Mouse (Mus musculus) myocyte (in vitro differentiated cells): ENCODE results near the gene Cenpp. TPM values are rescaled to one million over a fixed set of nuclear protein-coding genes. Genes with fewer than 3 reads are reported as not detected.

Experiments
- H3K27me3 ChIP-seq: one replicate; pipeline ENCODE4 v1.6.1; 2011; ENCODE audit not compliant: control insufficient read depth, insufficient read depth, insufficient read length
- H3K36me3 ChIP-seq: one replicate; pipeline ENCODE4 v1.6.1; 2011; ENCODE audit not compliant: control insufficient read depth, insufficient read depth
- H3K4me2 ChIP-seq: one replicate; pipeline ENCODE4 v1.6.1; 2011; ENCODE audit warnings: low read depth, control low read depth
- H3K4me3 ChIP-seq: one replicate; pipeline ENCODE4 v1.5.1; 2011; ENCODE audit warnings: mild to moderate bottlenecking, control low read depth, moderate library complexity
- H3K79me2 ChIP-seq: one replicate; pipeline ENCODE4 v1.6.1; 2011; ENCODE audit not compliant: control insufficient read depth, insufficient read depth
- H3ac ChIP-seq: one replicate; pipeline ENCODE4 v1.6.1; 2011; ENCODE audit not compliant: control insufficient read depth, insufficient read length
- CEBPB ChIP-seq: IDR thresholded peaks from 2 replicates; pipeline ENCODE4 v1.6.1; 2011; ENCODE audit warnings: mild to moderate bottlenecking, moderate library complexity; ENCODE audit not compliant: poor library complexity, insufficient read depth, severe bottlenecking
- E2F4 ChIP-seq: IDR thresholded peaks from one replicate; pipeline ENCODE4 v1.6.1; 2011; ENCODE audit warnings: mild to moderate bottlenecking, control low read depth, moderate library complexity; ENCODE audit not compliant: insufficient read depth
- MAX ChIP-seq: IDR thresholded peaks from one replicate; pipeline ENCODE4 v1.6.1; 2011; ENCODE audit warnings: low read depth, mild to moderate bottlenecking, control low read depth
- MYOD1 ChIP-seq, 3 experiments: IDR thresholded peaks; one replicate each; pipeline ENCODE4 v1.6.1; 2011; ENCODE audit warnings: control low read depth in 2 of 3, low read depth in 2 of 3, mild to moderate bottlenecking in 2 of 3, moderate library complexity in 1 of 3; ENCODE audit not compliant: insufficient read length in 2 of 3, control insufficient read depth in 1 of 3
- MYOG ChIP-seq, 3 experiments: IDR thresholded peaks; one replicate each; pipeline ENCODE4 v1.6.1; 2011; ENCODE audit warnings: control low read depth in 2 of 3, low read depth in 2 of 3, mild to moderate bottlenecking in 2 of 3; ENCODE audit not compliant: insufficient read length in 2 of 3, control insufficient read depth in 1 of 3, insufficient read depth in 1 of 3
- POLR2A ChIP-seq: IDR thresholded peaks from one replicate; pipeline ENCODE4 v1.6.1; 2011; ENCODE audit warnings: low read depth, mild to moderate bottlenecking, control low read depth, moderate library complexity; ENCODE audit not compliant: insufficient read length
- POLR2AphosphoS2 ChIP-seq: IDR thresholded peaks from one replicate; pipeline ENCODE4 v1.6.1; 2011; ENCODE audit warnings: low read depth, control low read depth; ENCODE audit not compliant: insufficient read length
- REST ChIP-seq: IDR thresholded peaks from one replicate; pipeline ENCODE4 v1.6.1; 2011; ENCODE audit warnings: mild to moderate bottlenecking, control low read depth, moderate library complexity; ENCODE audit not compliant: insufficient read depth, insufficient read length
- SRF ChIP-seq: IDR thresholded peaks from one replicate; pipeline ENCODE4 v1.6.1; 2011; ENCODE audit warnings: low read depth; ENCODE audit not compliant: control insufficient read depth, insufficient read length
- TCF12 ChIP-seq: IDR thresholded peaks from one replicate; pipeline ENCODE4 v1.6.1; 2011; ENCODE audit warnings: mild to moderate bottlenecking, control low read depth; ENCODE audit not compliant: poor library complexity, insufficient read depth, severe bottlenecking
- TCF3 ChIP-seq: IDR thresholded peaks from one replicate; pipeline ENCODE4 v1.6.1; 2011; ENCODE audit warnings: low read depth, control low read depth; ENCODE audit not compliant: insufficient read length
- USF1 ChIP-seq: IDR thresholded peaks from one replicate; pipeline ENCODE4 v1.6.1; 2011; ENCODE audit warnings: low read depth, mild to moderate bottlenecking, control low read depth, moderate library complexity
- polyA plus RNA-seq: library from polyadenylated mRNA; unstranded; fragments of >200 nt; fragmentation: generic; extraction: Trizol; gene quantifications from one replicate; pipeline ENCODE4 v1.2.1, GENCODE M21; 2012; ENCODE audit warnings: missing spikeins

Gene Cenpp
- polyA plus RNA-seq, 1 experiment: 6.3 TPM

DNA sequence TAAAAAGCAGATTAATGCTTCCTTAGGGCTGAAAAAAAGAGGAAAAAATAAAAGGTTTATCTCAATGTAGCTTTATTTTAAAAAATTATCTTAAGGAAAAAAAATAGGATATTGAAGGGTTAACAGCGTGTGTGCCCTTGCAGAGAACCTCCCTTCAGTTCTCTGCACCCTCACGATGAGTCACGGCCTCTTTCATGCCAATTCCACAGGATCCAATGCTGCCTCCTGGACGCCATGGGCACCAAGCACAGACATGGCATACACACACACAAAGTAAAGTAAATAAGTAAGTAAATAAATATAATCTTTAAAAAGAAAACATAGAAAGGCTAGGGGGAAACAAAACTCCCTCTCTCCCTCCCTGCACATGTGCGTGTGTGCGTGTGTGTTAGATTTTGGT is 9.9 kb downstream of the Cenpp start:
- no peak overlapping the region for H3K4me2 ChIP-seq
- H3K27me3 ChIP-seq: no peaks in the 10 kb centered on the region
- H3K79me2 ChIP-seq: peaks cover 5% of the 10 kb centered on the region
- H3ac ChIP-seq: no peak overlapping the region
- no peak for TF ChIP-seq MYOG (IDR thresholded peaks at IDR 0.05; ENCODE audit: control insufficient read depth in 1 of 3, insufficient read depth in 1 of 3, insufficient read length in 2 of 3, low read depth in 2 of 3)
- no peak for TF ChIP-seq TCF3
- no peak for TF ChIP-seq POLR2A
- TF ChIP-seq REST: no peak
- no peak for TF ChIP-seq MAX
- no peak for TF ChIP-seq E2F4
- no peak for TF ChIP-seq TCF12
- no peak for TF ChIP-seq USF1
- no peak for TF ChIP-seq MYOD1 (IDR thresholded peaks at IDR 0.05; ENCODE audit: control insufficient read depth in 1 of 3, insufficient read length in 2 of 3, low read depth in 2 of 3)
- no peak for TF ChIP-seq POLR2AphosphoS2
- no peak overlapping the region for H3K4me3 ChIP-seq
- H3K36me3 ChIP-seq: no peaks in the 10 kb centered on the region

DNA sequence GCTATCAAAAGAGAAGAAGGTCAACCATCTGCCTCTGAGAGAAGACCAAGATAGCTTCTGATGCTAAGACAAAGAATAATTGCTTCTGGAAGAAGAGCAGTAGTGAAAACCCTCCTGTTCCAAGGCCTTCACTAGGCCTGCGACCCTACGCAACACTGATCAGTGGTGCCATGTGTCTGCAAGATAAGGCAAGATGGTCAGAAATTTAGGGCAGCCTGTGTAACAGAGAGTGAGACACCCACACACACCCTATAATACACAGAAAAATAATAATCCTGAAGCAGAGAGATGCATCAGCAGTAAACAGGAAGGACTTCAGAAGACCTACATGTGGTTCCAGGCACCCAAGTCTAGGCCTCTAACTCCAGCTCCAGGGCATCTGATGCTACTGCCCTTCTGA is 12.6 kb downstream of the Cenpp start:
- Histone ChIP-seq H3K4me3 (no peak overlapping the region), H3K27me3 (no peaks in the 10 kb centered on the region), H3K79me2 (peaks cover 5% of the 10 kb centered on the region), H3K36me3 (no peaks in the 10 kb centered on the region), H3ac (no peak overlapping the region), H3K4me2 (no peak overlapping the region)
- TF ChIP-seq USF1: no peak
- no peak for TF ChIP-seq TCF3
- no peak for TF ChIP-seq MYOD1 (IDR thresholded peaks at IDR 0.05; ENCODE audit: control insufficient read depth in 1 of 3, insufficient read length in 2 of 3, low read depth in 2 of 3)
- no peak for TF ChIP-seq SRF
- TF ChIP-seq POLR2A: no peak
- no peak for TF ChIP-seq POLR2AphosphoS2
- no peak for TF ChIP-seq REST
- TF ChIP-seq MAX: no peak
- TF ChIP-seq TCF12: no peak
- no peak for TF ChIP-seq E2F4
- TF ChIP-seq MYOG (IDR thresholded peaks at IDR 0.05; ENCODE audit: control insufficient read depth in 1 of 3, insufficient read depth in 1 of 3, insufficient read length in 2 of 3, low read depth in 2 of 3): no peak
- no peak for TF ChIP-seq CEBPB

DNA sequence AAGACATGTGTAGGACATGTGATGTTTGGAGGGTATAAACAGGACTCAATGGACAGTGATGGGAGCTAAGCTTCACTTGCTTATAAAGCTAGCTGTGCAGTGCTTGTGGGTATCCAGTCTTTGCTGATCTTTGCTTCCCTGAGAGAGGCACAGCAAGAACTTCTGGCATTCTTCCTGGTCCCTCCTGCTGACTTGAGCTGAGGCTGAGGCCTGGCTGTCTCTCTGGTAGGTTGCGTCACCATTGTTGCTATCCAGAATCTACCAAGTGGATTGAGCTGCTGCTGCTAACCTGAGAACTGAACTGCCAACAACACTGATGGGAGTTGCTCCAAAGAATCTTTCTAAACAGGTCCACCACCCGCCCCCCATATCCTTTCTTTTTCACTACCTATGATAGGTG is 23.5 kb downstream of the Cenpp start:
- H3K36me3 ChIP-seq: no peaks in the 10 kb centered on the region
- TF ChIP-seq CEBPB (peak; percentile 71), TCF3 (no peak), REST (no peak), SRF (no peak)
- no peak overlapping the region for H3ac ChIP-seq

DNA sequence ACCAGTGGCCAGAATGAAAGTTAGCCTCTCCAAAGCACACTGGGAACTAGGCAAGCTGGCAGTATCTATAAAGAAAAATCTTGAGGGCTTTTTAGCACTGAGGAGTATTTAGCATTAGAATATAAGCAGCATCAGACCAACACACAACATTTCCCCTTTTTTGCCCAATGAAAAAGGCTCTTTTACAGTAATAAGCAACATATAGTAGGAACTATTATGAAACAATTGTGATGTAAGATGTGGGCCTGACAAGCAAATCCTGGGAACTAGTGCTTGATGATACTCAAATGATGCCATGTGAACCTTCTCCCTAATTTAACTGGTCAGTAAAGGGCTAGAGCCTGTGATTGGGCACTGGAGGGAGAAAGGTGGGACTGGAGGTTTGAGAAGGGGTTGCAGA is 24.4 kb downstream of the Cenpp start:
- Histone ChIP-seq H3K27me3 (no peaks in the 10 kb centered on the region), H3K36me3 (no peaks in the 10 kb centered on the region), H3ac (no peak overlapping the region)

More for the DNA sequence above, 23.5 kb downstream of the Cenpp start:
- no peak overlapping the region for H3K4me3 ChIP-seq
- H3K79me2 ChIP-seq: no peaks in the 10 kb centered on the region
- H3K4me2 ChIP-seq: no peak overlapping the region
- H3K27me3 ChIP-seq: no peaks in the 10 kb centered on the region

DNA sequence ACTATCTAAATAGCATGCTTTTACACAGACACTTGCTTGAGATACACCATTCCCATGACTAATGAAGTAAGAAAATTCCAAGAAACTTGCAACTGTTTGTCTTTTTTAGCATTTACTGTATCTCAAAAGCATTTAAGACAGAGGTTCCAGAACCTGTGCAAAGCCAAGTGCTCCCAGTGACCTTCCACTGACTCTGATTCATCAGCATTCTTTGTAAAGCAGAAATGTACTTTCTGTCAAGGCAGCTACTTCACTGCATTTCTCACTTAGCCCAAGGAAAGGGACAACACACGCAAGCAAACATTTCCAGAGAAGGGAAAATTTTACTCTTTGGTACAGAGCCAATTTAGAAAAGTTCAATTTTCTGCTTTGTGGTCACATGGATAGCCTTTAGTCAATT is 29.4 kb downstream of the Cenpp start:
- Histone ChIP-seq H3ac (no peak overlapping the region), H3K4me2 (no peak overlapping the region), H3K27me3 (no peaks in the 10 kb centered on the region), H3K4me3 (no peak overlapping the region), H3K79me2 (peaks cover 2% of the 10 kb centered on the region), H3K36me3 (no peaks in the 10 kb centered on the region)
- TF ChIP-seq TCF3 (no peak), TCF12 (no peak), SRF (no peak), MAX (no peak), CEBPB (no peak), E2F4 (no peak), REST (no peak), POLR2AphosphoS2 (no peak), MYOD1 (IDR thresholded peaks at IDR 0.05; ENCODE audit: control insufficient read depth in 1 of 3, insufficient read length in 2 of 3, low read depth in 2 of 3) (no peak), USF1 (no peak)

More for the DNA sequence above, 24.4 kb downstream of the Cenpp start:
- TF ChIP-seq SRF (no peak), MYOG (IDR thresholded peaks at IDR 0.05; ENCODE audit: control insufficient read depth in 1 of 3, insufficient read depth in 1 of 3, insufficient read length in 2 of 3, low read depth in 2 of 3) (no peak), TCF12 (no peak), TCF3 (no peak), CEBPB (no peak), REST (no peak), POLR2A (no peak), MAX (no peak), E2F4 (no peak), USF1 (no peak), POLR2AphosphoS2 (no peak), MYOD1 (IDR thresholded peaks at IDR 0.05; ENCODE audit: control insufficient read depth in 1 of 3, insufficient read length in 2 of 3, low read depth in 2 of 3) (no peak)
- H3K79me2 ChIP-seq: no peaks in the 10 kb centered on the region
- no peak overlapping the region for H3K4me3 ChIP-seq
- H3K4me2 ChIP-seq: no peak overlapping the region
